Mouse (Mus musculus): ENCODE results near the gene Lrrc8c. TPM values are rescaled to one million over a fixed set of nuclear protein-coding genes. Genes with fewer than 3 reads are reported as not detected.

The Lrrc8c gene
- polyA plus RNA-seq, 2 experiments from 2014 or later = 59.7 to 61.9 TPM

GRCm38 (mm10) chr5:105557346-105557745 is 38.2 kb downstream of the Lrrc8c start:
- ATAC-seq = no peak

GRCm38 (mm10) chr5:105557777-105558240 is 38.6 kb downstream of the Lrrc8c start:
- ATAC-seq = no peak

DNA sequence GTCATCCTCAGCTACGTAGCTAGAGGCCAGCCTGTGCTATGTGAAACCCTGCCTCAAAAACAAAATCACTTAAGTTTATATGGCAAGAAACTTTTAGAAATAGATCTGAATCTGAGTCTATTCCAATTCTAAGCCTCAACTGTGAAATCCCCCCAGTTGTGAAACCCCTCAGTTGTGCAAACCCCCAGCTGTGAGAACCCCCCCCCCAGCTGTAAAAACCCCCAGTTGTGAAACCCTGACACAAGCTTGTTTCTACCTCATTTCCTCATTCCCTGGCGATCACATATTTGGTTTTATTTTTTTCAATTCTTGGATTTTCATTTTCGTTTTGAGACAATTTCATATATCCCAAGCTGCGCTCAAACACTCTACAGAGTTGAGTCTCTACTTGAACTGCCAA is 39.3 kb downstream of the Lrrc8c start:
- no peak for ATAC-seq

- ATAC-seq = no peak
Observed at GRCm38 (mm10) chr5:105561926-105562325, 42.7 kb downstream of the Lrrc8c start.

DNA sequence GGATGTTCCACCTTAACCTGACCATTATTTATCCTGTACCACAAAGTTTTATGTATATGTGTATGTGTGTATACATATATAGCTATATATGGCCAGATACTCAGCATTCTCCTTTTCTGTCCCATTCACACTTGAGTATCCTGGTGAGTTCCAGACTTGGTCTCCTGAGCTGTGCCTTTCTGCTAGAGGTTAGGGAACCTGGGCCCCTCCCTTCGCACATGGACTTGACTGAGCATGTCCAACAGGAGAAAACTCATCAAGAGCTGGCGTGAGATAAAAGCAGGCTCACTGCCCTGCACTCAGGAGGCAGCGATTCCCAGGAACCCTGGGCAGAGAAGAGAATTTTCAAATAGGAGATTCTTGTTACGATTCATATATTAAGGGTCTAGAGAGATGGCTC is 45.6 kb downstream of the Lrrc8c start:
- ATAC-seq = no peak

GRCm38 (mm10) chr5:105565824-105566223 is 46.6 kb downstream of the Lrrc8c start:
- no peak for ATAC-seq

DNA sequence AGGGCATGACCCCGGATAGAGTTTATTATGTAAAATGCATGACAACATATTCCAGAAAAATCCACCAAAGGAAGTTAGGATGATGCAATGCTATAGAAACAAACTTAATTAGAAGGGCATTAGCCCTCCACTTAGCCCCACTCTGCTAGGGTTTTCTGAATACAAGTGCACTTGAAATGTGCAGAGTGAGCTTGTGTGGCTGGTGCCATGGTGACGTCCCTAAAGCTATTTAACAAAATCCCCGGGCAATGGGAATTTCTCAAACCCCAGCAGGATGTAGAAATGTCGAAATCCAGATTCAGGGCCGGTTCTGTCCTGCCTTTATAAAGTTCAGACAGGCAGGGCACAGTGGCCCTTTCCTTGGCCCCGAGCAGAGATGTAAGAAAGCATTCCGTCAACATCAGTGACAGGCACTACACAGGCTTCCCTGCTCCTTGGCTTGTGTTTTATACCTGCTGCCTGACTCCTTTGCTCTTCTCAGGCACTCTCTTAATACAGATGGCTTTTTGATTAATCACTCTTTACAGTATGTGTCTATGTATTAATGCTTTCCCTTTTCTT is 47.7 kb downstream of the Lrrc8c start:
- ATAC-seq = no peak

GRCm38 (mm10) chr5:105568043-105568747 is 49.0 kb downstream of the Lrrc8c start:
- no peak for ATAC-seq

GRCm38 (mm10) chr5:105569168-105569567 is 50.0 kb downstream of the Lrrc8c start:
- no peak for ATAC-seq

GRCm38 (mm10) chr5:105572160-105572692 is 53.0 kb downstream of the Lrrc8c start:
- ATAC-seq = no peak

GRCm38 (mm10) chr5:105572876-105573275 is 53.7 kb downstream of the Lrrc8c start:
- ATAC-seq = no peak

GRCm38 (mm10) chr5:105574835-105575234 is 55.6 kb downstream of the Lrrc8c start:
- ATAC-seq = no peak

DNA sequence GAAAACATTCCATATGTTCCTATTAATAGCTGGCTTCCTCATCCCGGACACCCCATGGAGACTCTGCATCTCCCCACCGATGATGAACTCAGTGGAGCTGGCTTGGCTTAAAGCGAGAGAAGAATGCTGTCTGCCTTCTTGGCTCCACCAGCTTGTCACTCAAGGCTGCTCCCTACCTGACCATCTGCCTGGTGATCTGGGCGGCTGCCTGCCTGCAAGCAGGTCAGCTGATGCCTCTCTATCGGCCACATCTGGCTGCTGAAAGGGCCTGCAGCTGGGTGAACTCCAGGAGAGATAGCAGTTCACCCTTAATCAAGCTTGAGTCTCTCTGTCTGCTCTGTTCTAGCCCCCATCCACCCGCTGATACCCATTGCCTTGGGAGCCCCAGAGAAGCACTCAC is 56.7 kb downstream of the Lrrc8c start:
- no peak for ATAC-seq

DNA sequence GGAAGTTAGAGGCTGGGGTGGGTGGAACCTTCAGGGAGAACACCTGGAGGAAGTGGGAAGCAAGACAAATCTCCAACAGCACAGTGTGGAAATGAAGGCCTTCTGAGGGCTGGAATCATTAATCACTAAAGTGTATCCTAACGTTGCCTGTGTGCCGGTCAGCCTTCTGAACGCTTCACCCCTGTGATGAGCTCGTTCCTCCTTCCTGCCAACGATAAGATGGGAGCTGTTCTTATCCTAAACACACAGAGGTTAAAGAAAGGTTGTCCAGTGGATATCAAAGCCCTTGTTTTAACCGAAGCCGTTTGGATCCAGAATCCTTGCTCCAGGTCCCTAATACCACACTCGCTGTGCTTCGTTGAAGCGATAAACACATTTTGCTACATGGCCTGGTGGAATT is 61.7 kb downstream of the Lrrc8c start:
- ATAC-seq = no peak

GRCm38 (mm10) chr5:105585929-105586328 is 66.7 kb downstream of the Lrrc8c start:
- no peak for ATAC-seq

DNA sequence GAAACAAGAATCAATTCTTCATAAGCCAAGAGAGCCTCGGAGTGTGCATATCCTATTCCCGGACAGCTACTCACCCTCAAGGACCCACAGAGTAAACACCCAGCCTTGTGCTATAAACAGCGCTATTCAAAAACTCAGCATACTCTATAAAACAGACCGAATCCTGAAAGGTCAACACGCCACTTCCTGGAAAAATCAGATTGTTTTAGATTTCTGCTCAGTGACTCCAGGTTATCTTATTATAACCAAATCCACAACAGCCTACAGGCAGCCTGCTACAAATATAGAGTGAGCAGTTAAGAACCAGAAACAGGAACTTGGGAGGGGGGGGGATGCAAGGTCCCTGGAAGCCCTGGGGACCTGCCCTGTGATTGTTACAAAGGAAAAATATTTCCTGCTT is 67.5 kb downstream of the Lrrc8c start:
- ATAC-seq = no peak

- ATAC-seq = no peak
Observed at GRCm38 (mm10) chr5:105587471-105587870, 68.3 kb downstream of the Lrrc8c start.

GRCm38 (mm10) chr5:105588683-105589082 is 69.5 kb downstream of the Lrrc8c start:
- no peak for ATAC-seq

GRCm38 (mm10) chr5:105589119-105589518 is 69.9 kb downstream of the Lrrc8c start:
- ATAC-seq = peak; percentile 76

GRCm38 (mm10) chr5:105592396-105592795 is 73.2 kb downstream of the Lrrc8c start:
- no peak for ATAC-seq

GRCm38 (mm10) chr5:105593630-105594029 is 74.4 kb downstream of the Lrrc8c start:
- ATAC-seq = no peak

DNA sequence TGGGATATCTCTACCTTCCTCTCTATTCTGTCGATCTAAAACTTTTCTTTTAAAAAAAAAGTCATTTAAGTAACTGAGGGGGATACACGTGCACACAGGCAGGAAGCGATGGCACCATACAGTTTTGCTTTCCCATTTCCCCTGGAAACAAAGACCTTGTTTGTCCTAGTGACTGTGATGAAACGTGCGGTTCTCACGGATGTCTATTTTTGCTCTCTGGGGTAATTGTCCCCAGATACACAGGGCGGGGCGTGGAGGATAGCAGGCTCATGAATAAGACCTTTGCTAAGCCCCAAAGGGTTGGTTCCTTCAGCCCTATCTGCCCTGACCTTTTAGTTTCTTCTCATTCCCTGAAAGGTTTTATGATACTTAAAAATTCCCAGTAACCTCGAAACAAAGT is 79.7 kb downstream of the Lrrc8c start:
- peak; percentile 43 for ATAC-seq

DNA sequence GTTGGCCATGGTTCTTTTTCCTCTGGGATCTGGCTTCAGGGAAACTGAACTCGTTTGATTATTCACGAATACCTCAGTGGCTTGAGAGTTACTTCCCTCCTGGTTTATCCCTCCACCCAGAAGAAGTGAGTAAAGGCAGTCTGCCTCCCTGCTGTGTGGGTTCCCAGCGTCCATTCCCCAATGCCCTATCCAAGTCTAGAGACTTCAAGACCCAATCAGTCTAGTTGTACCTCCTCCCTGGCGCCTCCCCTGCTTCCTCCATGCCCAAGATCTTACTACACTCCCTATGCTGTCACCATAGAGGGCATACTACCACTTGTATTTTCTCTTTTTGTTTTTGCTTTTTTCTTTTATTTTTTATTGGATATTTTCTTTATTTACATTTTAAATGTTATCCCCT is 80.1 kb downstream of the Lrrc8c start:
- no peak for ATAC-seq

DNA sequence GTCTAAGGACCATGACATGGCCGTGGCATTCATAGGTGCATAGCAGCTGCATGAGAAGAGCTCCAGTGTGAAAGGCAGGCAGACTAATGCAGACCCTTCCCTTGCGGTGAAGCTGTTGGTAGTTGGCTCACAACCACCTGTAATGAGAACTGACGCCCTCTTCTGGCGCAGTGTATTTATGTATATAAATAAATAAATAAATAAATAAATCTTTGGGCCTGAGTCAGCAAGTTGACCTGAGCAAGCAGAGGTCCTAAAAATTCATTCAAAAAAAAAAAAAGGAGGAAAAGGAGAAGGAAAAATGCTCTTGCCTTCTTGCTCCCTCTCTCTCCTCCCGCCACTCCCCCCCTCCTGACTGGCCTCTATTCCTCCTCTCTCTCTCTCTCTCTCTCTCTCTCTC is 81.8 kb downstream of the Lrrc8c start:
- ATAC-seq = no peak
